Mouse (Mus musculus) urinary bladder, postnatal 10 days (tissue): ENCODE data around the gene Hmgcll1.
"Not testable (repeated sequence)": the region's sequence is repeated elsewhere in the genome, so short reads cannot be mapped to it uniquely, and the experiment has no call there.

ENCODE experiments used
- DNase-seq: peaks from one replicate; pipeline ENCODE4 v3.0.0; 2022; ENCODE audit warnings: low spot score

Gene Hmgcll1

DNA sequence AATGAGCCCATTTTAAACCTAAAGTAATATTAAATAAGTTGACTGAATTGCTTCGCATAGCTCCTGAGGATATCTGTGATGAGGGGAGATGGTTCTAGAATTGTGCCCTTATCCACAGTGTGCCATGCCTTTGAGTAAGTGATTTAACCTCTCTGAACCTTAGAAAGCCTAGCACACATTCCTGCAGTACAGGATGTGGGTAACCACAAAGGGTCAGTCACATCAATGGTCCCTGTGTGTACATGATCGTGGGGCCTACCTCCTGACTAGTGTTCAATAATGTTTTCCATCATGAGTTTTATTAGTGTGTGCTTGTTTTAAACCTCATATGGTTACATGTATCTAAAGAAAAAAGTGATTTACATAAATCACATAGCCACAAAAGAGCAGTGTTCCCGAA is 46.3 kb downstream of the Hmgcll1 start:
- no peak for DNase-seq

DNA sequence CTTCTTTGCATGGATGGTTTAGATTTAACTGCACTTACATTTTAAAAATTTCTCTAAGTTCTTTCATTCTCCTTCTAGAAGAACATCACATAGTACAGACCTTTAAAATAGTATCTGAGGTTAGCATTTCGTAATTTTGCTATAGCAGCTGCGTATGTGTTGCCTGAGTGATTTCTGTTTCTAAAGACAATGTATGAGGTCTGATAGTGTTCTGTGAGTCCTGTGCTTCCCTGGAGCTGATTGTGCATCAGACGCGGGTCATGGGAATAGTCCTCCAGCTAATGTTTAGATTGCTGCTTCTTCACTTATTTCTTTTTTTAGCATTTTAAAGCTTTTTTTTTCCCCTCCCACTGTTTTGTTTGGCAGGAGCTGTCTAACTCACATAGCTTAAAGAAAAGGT is 46.8 kb downstream of the Hmgcll1 start:
- no peak for DNase-seq

DNA sequence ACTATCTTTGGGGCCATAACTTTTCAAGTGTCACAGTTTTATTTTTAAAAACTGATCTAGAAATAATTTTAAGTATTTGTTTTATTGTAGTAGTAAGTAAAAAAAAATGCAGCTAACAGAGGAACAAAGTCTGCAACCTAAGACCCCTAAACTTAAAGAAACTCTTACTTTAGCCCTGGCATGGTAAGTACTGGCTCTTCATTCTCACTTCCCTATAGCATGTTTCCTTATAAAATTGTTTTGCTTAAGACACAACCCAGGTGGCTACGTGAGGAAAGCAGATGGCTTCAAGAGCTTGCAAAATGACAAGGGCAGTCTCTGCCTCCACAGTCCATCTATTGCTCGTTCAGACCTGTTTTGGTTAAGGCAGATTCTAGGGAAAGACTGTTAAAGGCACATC is 49.5 kb downstream of the Hmgcll1 start:
- DNase-seq, result no peak

DNA sequence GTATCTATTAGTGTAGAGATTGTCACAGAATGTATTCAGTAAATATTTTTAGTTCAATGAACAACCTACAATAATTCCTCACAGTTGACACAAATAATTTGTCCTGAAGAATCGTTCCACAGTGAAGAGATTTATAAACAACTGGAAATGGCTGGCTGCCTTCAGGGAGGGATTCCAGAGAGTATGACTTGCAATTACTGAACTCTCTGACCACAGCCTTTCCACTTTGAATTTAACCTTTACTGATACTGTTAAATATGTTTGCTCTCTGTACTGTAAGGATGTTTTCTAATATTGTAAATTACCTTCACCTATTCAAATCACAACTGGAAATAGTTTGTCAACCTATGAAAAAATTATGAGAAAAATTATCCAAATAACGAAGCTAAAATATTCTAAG is 76.9 kb downstream of the Hmgcll1 start:
- no peak for DNase-seq

DNA sequence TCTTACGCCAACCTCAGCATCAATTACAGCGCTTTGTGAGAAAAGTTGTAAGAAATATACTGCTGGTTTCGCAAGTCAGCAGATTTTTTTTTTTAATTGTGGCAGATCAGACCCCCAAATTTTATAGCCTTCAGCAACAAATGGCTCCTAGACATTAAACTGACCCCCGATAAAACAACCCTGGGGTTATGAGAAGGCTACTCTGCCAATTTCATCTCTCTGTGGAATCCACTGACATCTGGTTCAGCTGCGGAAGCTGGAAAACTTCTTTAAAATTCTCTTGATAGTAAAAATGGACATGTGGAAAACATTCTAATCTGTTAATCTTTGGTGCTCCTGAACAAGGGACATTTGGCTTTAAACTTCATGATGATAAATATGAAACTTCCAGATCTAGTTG is 82.6 kb downstream of the Hmgcll1 start:
- no peak for DNase-seq

DNA sequence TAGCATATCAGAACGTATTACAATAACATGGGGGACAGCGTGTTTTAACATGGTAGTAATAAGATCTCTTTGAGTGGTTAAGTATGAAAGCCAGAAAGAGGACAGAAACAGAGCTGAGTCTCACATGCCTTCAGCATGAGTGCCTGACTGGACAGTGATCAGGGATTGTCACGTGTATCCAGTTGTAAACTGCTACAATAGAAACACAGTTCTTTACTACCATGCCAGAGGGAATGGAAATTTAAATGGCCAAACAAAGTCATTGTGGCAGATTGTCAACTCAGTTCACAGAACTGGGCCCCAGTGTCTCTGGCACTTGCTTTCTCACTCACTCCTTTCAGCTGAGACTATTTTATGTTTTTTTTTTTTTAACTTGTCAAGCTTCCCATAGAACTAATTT is 85.3 kb downstream of the Hmgcll1 start:
- DNase-seq, result no peak

DNA sequence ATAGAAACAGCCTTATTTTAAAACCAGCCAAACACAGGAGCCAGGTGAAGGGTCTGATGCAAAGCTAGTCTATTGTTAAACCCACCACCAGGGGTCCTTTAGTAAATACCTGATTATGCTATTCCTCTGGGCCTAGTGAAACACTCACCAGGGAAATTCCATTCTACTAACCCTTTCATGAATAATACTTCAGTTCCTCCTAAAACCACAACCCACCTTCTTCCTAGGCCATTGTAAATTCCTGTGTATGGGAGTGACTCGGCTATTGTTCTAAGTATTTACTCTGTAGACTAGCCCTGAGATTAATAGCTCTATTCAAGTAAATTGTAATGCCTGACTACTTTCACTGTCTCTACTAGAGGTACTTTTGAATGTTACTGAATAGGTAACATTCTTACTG is 89.8 kb downstream of the Hmgcll1 start:
- not testable (repeated sequence) for DNase-seq

DNA sequence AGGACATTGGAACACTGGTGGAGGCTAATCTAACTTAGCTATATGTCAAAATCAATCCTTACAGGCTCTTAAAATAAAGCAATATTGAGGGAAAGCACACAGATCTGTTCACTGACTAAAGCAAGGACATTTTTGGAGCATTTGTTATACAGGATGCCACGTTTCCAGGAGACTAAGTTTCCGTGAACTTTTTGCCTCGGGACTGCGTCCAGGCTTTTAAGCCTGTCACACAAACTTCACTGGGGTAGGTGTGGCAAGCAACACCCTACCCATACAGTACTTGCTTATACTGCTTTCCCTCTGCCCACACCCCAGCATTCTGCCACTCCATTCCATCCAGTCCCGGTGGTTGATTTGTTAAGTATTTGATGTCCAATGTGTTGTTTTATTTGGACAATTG is 90.2 kb downstream of the Hmgcll1 start:
- DNase-seq, result no peak

DNA sequence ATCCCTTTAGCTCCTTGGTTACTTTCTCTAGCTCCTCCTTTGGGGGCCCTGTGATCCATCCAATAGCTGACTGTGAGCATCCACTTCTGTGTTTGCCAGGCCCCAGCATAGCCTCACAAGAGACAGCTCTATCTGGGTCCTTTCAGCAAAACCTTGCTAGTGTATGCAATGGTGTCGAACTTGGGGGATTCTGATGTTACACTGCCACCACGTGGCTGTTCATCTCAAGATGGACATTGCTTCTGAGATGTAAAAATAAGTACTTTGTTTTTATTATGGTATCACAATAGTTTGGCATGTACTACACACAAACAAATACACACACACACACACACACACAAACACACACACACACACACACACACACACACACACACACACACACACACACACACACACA is 108.2 kb downstream of the Hmgcll1 start:
- not testable (repeated sequence) for DNase-seq

DNA sequence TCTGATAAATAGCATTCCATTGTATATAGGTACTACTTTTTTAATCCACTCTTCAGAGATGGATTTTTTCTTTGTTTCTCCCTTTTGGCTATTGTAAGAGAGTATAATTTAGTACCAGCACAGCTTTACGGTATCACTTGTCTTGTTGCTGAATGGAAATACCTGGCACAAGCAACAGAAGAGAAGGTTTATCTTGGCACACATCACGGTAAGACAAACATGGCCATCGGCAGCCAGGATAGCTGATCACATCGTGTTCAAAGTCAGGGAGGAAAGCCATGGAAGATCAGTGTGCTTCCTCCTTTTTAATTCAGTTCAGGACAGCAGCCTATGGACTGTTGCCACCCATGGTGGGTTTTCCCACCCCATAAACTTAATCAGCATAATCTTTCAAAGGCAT is 109.6 kb downstream of the Hmgcll1 start:
- no peak for DNase-seq

DNA sequence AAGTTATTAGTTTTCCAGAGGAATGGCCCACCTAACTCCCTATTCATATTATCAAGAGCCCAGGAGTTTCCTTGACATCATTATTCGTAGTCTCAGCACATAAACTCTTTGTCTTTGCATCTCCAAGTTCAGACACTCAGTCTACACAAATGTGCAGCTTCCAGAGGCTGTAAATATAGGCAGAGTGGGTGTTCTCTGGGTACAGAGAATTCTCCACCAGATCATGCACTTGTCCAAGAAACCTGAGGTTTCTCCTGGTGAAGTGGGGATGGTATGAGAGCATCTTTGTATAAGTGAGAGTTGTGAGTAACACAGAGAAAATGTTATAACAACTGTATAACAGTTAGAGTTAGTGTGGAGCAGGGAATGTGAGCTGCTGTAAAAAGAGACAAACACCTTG is 114.7 kb downstream of the Hmgcll1 start:
- DNase-seq, result no peak

DNA sequence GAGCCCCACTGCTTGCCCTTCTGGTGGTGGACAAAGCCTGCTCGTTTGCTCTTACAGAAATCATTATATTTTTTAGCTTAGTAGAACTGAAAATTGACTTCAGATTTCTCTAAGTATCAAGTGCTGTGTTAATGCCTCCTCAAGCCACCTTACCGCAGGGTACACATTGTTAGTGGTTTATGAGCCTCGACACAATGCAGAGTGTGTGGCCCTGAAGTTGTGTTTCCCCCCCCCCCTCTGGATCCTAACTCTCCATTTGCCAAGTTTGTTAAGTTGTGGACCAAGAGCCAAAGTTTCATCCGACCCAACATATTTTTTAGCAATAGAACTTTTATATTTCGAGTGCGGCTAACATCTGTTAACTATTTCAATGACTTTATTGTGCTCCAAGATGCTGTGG is 119.4 kb downstream of the Hmgcll1 start:
- no peak for DNase-seq

DNA sequence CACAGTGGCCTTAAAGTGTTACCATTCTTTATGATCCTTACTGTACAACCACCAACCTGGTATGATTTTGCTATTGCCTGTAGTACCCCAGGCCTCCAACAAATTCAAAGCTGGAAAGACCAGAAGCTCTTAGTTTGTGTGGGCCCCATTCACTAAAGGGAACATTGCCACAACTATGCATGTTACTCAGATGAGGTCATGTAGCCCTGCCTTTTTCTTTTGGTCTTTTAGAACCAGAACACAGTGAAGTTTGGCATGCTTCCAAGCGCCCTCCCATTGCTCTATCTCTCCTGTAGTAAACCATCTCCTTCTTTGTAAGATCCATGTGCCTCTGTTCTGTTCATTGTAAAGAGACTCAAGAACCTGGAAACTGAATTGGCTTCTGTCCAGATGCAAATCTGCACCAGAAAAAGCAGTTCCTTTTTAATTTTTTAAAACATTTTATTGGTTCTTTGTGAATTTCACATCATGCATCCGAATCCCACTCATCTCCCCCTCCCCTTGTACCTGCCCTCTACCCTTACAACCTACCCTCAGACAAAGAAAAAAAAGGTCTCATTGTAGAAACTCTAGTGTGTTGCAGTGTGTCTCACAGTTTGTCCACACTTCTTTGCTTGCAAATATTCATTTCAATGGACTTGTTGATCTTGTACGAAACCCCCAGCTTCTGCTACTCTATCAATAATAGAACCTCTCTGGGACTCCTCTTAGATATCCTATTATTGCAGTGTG is 123.9 kb downstream of the Hmgcll1 start:
- no peak for DNase-seq

DNA sequence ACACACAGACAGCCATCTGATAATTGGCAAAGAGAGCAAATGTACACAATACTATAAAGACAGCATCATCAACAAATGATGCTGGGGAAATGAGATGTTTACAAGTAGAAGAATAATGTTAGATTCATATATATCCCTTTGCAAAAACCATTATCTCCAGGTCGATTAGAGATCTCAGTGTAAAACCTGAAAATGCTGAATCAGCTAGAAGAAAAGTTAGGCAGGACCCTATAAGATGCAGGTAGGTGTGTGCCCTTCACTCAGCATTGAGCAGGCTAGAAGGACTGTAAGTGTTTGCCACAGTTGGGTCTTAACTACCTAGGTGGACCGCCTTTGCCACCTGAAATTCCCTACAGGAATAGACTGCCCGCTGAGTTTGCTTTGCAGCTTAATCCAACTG is 130.9 kb downstream of the Hmgcll1 start:
- no peak for DNase-seq

DNA sequence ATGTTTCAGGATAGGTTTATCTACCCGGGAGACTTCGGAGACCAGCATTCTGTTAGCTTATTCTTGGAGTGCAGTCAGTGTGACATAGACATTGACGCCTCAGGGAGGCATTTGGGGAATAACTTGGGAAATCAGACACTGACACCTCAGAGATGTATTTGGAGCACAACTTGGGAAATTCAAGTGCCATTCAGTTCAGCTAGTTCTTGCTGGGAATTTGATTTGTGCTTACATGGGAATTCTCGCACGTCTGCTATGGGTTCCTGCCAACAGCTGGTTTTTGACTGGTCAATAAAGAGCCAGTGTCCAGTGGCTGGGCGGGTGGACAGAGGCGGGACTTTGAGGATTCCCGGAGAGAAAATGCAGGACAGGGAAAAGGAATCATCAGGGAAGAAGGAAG is 147.8 kb downstream of the Hmgcll1 start:
- no peak for DNase-seq

DNA sequence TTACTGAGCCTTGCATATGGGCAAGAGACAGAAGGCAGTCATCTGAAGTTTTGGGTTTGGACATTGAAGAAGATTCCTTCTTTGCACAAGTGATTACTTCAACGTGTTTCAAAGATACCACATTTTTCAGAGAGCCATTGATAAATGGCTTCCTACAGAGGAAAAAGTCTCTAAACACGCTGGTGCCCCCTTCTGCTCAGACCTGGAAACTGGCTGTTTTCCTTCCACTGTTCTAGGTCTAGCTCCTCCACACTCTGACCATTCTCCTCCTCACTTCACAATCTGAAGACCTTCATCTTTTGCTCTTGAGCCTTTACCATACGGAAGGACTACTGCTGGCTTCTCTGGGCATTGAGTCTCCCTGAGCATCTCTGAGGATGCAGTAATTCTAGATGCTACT is 153.7 kb downstream of the Hmgcll1 start:
- DNase-seq, result no peak

DNA sequence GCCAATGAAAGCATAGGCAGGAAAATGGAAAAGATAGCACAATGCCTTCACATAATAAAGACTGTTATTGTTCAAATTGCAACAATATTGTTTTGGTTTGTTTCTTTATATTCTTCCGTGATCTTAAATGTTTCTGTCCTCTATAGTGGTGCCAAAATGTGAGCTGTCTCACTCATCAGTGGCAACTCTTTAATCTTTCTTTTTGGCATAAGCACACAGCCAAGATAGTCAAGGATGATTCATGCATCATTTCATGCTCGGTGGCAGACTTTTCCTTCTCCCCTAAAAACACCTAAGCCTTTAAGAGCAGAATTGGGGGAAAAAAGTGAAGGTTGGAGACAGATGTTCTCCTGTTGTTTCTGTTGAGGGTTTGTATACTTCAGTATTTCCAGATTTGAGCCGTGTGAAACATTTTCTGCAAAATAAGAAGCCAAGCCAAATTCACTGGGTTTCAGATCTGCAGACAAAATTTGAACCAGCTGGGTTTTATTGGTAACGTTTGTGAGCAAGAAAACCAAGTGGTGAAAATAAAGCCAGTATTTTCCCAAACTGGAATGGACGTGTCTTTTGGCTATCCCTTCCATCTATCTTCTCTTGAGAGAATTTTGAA is 158.1 kb downstream of the Hmgcll1 start:
- DNase-seq, result no peak

DNA sequence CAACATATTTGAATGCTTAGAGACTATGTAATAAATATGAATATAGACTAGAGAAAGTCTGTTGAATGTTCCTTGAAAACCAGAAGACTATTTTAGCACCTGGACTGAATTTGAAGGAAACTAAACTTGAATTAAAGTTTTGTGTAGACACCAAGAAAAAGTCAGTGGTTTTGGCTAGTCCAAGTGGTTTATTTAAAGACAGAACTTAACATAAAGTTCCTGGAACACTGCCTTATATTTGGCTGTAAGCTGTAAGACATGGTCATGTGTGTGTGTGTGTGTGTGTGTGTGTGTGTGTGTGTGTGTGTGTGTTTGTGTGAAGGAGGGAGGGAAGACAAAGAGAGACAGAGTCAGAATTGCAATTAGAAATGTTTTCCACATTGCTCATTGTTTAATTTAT is 164.6 kb downstream of the Hmgcll1 start:
- DNase-seq, result no peak
